Mouse (Mus musculus): ENCODE results near the gene Tnrc6c.

GRCm38 (mm10) chr11:117606137-117606536 lies 48.0 kb upstream of the Tnrc6c start:
- TF ChIP-seq CTCF (IDR thresholded peaks at IDR 0.05) (no peak), POLR2A (IDR thresholded peaks at IDR 0.05; ENCODE audit: insufficient read depth, low read depth, low read length) (no peak), EP300 (IDR thresholded peaks at IDR 0.05; ENCODE audit: insufficient read depth, low read depth, low read length) (no peak)

All from heart, adult 2 months (tissue).